Mouse (Mus musculus) cerebellum, adult 2 months (tissue): ENCODE measurements around the gene Glul. TPM values are rescaled to one million over a fixed set of nuclear protein-coding genes. Genes with fewer than 3 reads are reported as not detected.

Source experiments
- DNase-seq, 2 experiments: peaks; one replicate each; pipeline ENCODE4 v3.0.0; 2021
- H3K27ac ChIP-seq: fragments of 200-500 bp; 2 replicates; pipeline ENCODE4 v1.5.1; 2012; ENCODE audit warnings: low read length, control low read depth, inconsistent platforms; ENCODE audit not compliant: insufficient read depth
- H3K27me3 ChIP-seq: fragments of 200-500 bp; 2 replicates; pipeline ENCODE4 v1.6.1; 2012; ENCODE audit warnings: inconsistent platforms, mild to moderate bottlenecking, low read length, moderate library complexity; ENCODE audit not compliant: control insufficient read depth, insufficient read depth
- H3K4me1 ChIP-seq: fragments of 200-500 bp; 2 replicates; pipeline ENCODE4 v1.6.1; 2011; ENCODE audit warnings: low read length; ENCODE audit not compliant: control insufficient read depth, insufficient read depth
- H3K4me3 ChIP-seq: fragments of 200-500 bp; replicated peaks from 2 replicates; pipeline ENCODE3; 2011; ENCODE audit warnings: mild to moderate bottlenecking, low read depth, low read length, control low read depth; ENCODE audit not compliant: insufficient read depth
- CTCF ChIP-seq: fragments of 200-500 bp; IDR thresholded peaks from 2 replicates; pipeline ENCODE4 v1.5.1; 2011; ENCODE audit warnings: low read depth, mild to moderate bottlenecking, control low read depth, low read length, moderate library complexity, borderline replicate concordance; ENCODE audit not compliant: insufficient read depth
- POLR2A ChIP-seq: fragments of 200-500 bp; IDR thresholded peaks from 2 replicates; pipeline ENCODE4 v1.6.1; 2011; ENCODE audit warnings: low read length, control low read depth, borderline replicate concordance; ENCODE audit not compliant: insufficient read depth
- WGBS: fragments of 180-500 bp; shearing (Covaris S2); methylation state at CpG from one replicate; pipeline ENCODE4 v1.1.7; 2018; 5-methylcytosine and 5-hydroxymethylcytosine counted together
- polyA plus RNA-seq: library from polyadenylated mRNA; depleted of rRNA; stranded (reverse); fragments of >200 nt; gene quantifications from 2 replicates; pipeline ENCODE4 v1.2.3, GENCODE M21; 2012

Gene Glul
- polyA plus RNA-seq, 1 experiment = 1,402 TPM

DNA sequence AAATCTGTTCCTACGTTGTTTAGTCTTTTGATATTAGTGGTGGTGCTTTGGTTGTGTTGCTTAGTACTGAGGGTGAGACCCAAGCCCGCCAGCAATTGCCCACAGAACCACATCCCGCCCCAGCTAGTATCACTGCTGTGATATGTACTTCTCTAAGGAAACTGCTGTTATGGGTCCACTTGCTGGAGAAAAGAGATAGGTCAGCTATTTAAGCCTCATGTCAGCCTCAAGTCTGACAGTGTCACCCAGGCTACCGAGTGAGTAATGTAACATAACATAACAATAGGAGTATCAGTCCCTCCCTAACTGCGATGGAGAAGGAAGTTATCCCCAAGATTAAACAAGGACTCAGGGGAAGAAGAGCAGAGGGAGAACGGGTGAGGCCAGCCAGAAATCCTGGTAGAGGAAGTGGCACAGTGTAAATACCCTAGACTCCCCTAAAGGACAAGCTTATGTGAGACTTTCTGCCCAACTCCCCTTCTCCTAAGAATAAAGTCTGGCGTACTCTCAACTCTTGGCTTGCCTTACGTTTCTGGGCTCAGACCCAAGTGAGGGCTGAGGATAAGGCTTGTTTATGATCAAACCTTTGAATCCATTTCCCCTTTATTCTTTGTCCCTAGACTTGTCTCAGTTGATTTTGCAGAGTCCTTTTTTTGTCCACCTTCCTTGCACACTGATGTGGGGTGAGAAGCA, 5.4 kb upstream of the Glul start:
- TF ChIP-seq CTCF (no peak), POLR2A (no peak)
- Histone ChIP-seq H3K27me3 (no peaks in the 10 kb centered on the region), H3K4me3 (no peak overlapping the region), H3K4me1 (no peaks in the 10 kb centered on the region), H3K27ac (no peak overlapping the region)
- no peak for DNase-seq
- WGBS = 41% methylated on average over 8 of the region's 8 CpGs

DNA sequence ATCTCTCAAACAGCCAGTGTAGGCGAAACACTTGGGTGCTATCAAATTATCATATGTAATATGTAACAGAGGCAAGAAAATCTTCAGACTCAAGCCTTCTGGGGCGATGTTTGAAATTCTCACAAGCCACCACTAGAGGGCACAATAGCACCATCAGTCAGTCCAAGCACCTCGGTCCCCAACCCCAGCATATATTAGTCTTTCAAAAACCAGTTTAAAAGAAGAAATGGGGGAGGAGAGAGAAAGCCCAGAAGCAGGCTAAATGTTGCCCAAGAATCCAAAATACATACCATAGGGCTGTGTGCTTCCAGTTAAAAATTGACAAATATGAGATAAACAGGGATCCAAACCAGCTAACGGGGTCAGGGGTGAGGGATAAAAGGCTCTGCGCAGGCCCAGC, 4.8 kb upstream of the Glul start:
- TF ChIP-seq CTCF = peak; percentile 88
- no peak for TF ChIP-seq POLR2A
- Histone ChIP-seq H3K27ac (no peak overlapping the region), H3K27me3 (no peaks in the 10 kb centered on the region), H3K4me1 (no peaks in the 10 kb centered on the region), H3K4me3 (no peak overlapping the region)
- WGBS = 39% methylated on average over 5 of the region's 5 CpGs
- peak; percentile 61 to 69 for DNase-seq

DNA sequence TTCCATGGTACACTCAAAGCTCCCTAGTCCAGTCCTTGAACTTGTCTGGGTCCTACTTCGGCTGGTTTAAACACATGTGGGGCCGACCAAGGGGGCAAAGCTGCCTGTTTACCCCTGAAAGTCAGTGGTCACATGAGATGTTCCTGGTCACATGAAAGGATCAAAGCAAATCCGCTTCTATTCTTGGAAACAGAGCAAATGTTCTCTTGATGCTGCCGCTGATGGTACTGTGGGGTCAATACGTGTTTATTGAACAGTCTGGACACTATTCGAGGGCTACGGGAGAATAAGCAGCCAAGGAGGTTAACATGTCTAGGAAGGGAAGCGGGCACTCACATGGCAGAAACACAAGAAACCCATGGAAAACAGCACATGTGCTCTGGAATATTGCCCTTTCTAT, 2.5 kb upstream of the Glul start:
- Histone ChIP-seq H3K27me3 (no peaks in the 10 kb centered on the region), H3K27ac (no peak overlapping the region), H3K4me3 (no peak overlapping the region), H3K4me1 (no peaks in the 10 kb centered on the region)
- TF ChIP-seq CTCF (no peak), POLR2A (no peak)
- 92% methylated on average over 8 of the region's 8 CpGs for WGBS
- DNase-seq = no peak

DNA sequence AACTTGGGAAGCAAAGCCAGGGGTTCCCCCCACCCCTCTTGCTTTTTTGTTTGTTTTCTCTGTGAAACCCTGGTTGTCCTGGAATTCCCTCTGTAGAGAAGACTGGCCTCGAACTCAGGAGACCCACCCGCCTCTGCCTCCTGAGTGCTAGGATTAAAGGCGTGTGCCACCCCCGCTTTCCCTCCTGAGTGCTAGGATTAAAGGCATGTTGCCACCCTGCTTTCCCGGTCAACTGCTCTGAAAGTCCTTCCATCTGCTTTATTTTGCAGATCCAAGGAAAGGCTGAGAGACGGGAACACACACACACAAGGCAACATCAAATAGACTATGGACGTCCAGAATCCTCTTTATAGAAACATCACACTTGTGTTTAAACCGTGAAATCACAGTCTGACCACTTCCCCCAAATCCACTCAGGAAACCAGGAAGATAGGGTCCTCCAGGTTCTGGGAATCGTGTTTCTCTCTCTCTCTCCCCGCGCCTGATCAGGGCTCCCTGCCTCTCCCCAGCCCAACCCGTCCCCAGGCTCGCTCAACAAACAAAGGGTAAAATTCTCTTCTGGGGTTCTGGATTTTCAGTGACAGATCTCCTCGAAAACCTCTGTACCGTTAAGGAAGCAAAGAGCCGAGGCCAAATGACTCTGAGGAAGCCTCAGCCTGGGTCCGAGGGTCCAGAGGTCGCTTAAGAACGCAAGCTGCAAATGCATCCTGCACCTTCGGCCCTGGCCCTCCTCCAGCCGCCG, 584 bp upstream of the Glul start:
- Histone ChIP-seq H3K27me3 (no peaks in the 10 kb centered on the region), H3K27ac (peak overlapping the region; percentile 52; the same call in 1 of the 2 replicates), H3K4me1 (no peaks in the 10 kb centered on the region), H3K4me3 (peak overlapping the region; percentile 73)
- DNase-seq = no peak
- no peak for TF ChIP-seq CTCF
- TF ChIP-seq POLR2A = no peak
- WGBS = 4% methylated on average over 22 of the region's 22 CpGs

DNA sequence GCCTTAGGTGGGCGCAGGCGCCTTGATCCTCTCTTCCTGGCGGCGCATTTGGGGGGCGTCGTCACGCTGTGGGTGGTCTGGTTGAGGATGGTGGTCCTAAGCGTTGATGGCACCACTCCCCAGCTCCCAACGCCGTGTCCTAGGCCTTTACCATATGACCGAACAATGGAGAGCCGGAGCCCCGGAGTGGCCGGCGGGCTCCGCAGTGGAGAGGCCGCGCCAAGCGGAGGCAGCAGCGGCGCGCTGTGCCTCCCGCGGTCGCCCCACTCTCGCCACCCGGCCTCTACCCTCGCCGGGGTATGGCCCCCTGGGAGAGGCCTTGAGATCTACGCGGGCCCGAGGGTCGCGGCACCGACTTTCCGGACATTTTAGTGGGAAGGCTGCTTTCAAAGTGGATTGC, 637 bp downstream of the Glul start:
- Histone ChIP-seq H3K27ac (peak overlapping the region; percentile 37), H3K4me1 (no peaks in the 10 kb centered on the region), H3K27me3 (no peaks in the 10 kb centered on the region), H3K4me3 (peak overlapping the region; percentile 73)
- TF ChIP-seq POLR2A = no peak
- TF ChIP-seq CTCF = no peak
- no peak for DNase-seq
- under 1% methylated on average over 36 of the region's 36 CpGs for WGBS

DNA sequence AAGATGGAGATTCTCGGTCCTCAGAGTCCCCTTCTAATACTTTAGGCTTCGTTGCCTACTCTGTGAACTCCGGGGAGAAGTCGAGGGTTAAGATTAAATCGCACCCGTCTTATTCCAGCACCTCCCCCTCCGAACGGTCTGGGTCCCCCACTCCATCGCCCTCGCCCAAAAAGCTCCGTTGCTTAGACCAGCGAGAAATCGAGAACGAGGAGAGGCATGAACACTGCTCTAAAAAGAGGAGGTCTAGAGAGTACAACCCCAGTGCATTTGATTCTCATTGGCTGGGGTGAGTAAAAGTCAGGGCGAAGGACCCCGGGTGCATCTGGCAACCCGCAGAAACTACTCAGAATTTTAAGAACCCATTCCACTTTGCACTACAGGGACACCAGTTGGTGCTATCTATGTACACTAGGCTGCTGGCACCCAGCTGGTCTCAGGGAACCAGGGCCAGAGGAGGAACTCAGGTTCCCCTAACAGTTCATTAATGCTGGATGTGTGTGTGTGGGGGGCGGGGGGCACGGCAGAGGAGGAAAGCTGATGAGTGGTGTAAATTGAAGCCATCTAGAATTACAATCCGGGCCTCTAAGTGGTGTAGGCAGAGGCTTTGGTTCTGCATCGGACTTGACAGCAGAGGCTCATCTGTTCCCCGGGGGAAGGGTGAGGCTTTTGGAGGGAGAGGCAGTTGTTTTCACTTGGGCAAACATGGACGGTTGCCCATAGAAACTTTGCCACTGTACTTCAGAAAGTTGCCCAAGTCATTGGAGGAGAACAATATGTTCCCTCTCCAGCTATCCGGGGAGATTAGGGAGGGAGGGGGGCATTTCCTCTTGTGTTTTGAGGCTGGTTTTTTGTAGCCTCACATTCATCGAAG, 1.4 kb downstream of the Glul start:
- no peaks in the 10 kb centered on the region for H3K27me3 ChIP-seq
- TF ChIP-seq CTCF (no peak), POLR2A (no peak)
- DNase-seq = peak; percentile 24 to 28
- peak overlapping the region; percentile 37; the same call in 1 of the 2 replicates for H3K27ac ChIP-seq
- WGBS = 7% methylated on average over 25 of the region's 25 CpGs
- H3K4me3 ChIP-seq = peak overlapping the region; percentile 73
- no peaks in the 10 kb centered on the region for H3K4me1 ChIP-seq

DNA sequence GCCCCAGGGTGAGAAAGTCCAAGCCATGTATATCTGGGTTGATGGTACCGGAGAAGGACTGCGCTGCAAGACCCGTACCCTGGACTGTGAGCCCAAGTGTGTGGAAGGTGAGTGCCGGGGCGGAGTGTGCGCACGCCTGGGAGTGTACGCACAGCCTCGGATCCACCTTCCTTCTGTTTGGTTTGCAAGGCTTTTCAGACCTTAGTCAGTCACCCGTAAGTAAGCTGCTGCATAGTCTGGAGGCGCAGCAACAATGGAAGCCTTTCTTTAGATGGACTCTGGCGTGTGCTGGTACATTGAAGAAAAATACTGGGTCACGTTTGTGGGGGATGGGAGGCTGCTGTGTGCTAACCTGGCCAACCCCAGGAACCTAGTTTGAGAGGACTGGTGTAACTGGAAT, 3.3 kb downstream of the Glul start:
- no peak for DNase-seq
- 75% methylated on average over 13 of the region's 13 CpGs for WGBS
- TF ChIP-seq CTCF (no peak), POLR2A (no peak)
- Histone ChIP-seq H3K4me1 (no peaks in the 10 kb centered on the region), H3K27ac (peak overlapping the region; percentile 15; the same call in 1 of the 2 replicates), H3K27me3 (no peaks in the 10 kb centered on the region), H3K4me3 (no peak overlapping the region)
